Mouse (Mus musculus): ENCODE measurements at regions not wholly inside any gene's neighbourhood (a gene's known extent, or its start where the extent isn't known, plus 50 kb on each side); places are given as distances from the start of the nearest gene placed in this dataset.

DNA sequence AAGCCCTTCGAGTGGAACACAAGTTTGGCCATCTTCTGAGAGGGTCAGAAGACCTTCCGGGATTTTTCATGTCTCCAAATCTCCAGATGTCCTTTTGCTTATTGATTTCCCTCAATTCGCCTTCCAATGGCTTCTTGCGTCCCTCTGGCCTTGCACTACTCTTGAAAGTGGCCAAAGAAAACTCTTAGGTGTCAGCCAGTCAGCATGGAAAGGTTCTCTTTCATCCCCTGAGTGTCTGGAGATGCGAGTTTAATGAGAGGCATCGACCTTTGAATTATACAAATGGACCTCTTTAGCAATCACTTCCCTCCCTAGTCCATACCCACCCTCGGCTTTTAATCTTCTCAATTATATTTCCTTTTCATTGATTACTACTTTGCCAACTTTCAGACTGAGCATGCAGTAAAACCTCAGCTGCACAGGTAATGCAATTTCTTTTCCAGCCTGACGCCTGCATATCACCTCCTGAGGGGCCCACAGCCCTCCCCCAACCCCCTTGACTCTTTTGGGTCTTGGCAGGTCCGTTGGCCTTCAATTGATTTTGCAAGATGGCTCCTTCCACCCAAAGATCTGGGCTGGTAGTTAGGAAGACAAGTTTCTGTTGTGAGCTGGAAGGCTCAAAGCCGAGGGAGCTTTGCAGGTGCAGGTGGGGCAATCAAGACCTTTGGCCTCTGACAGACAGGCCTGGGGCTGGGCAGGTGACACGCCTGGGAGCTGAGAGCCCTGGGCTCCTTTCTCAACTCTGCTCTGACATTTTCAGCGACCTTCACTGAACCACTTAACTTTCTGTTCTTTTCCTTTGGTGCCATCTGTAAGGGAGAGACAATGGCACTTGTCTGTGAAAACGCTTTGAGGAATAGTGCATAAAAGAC lies 461.8 kb downstream of the Ccdc171 start:
- DNase-seq (ENCODE audit: low read depth, low spot score) = no peak

DNA sequence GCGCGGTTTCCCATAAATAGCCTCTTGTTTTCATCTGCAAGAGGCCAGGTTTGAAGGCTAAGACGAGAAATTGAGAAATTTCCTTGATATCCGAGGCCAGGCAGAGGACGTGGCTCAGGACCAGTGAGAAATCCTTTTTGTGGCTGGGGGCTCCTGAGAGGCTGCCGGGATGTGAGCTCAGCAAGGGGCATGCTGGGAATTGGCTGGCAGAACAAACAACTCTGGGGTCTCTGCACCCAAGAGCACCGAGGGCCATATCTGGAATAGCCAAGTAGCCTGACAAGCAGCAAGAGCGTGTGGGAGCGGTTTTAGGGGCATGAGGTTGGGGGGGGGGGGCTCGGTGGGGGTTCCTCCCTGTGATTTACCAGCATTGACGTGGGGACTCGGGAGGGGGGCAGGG lies 462.5 kb downstream of the Ccdc171 start:
- no peak for DNase-seq (ENCODE audit: low read depth, low spot score)

DNA sequence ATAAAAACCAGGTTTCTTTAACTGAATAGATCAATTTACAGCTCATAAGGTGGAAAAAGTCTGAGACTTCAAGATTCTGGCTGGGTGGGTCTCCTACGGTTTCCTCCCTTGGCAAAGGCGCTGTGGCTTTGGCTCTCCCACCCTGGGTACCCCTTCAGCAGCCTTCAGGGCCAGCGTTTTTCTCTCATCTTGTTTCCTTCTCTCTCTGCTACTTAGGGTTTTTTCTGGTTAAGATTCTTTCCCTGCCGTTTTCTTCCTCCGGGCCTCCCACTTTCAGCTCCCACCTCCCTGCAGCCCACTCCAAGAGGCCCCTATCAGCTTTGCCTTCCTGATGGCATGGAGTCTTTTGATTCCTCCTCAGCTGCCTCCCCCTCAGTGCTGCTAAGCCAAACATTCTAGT lies 463.0 kb downstream of the Ccdc171 start:
- no peak for DNase-seq (ENCODE audit: low read depth, low spot score)

DNA sequence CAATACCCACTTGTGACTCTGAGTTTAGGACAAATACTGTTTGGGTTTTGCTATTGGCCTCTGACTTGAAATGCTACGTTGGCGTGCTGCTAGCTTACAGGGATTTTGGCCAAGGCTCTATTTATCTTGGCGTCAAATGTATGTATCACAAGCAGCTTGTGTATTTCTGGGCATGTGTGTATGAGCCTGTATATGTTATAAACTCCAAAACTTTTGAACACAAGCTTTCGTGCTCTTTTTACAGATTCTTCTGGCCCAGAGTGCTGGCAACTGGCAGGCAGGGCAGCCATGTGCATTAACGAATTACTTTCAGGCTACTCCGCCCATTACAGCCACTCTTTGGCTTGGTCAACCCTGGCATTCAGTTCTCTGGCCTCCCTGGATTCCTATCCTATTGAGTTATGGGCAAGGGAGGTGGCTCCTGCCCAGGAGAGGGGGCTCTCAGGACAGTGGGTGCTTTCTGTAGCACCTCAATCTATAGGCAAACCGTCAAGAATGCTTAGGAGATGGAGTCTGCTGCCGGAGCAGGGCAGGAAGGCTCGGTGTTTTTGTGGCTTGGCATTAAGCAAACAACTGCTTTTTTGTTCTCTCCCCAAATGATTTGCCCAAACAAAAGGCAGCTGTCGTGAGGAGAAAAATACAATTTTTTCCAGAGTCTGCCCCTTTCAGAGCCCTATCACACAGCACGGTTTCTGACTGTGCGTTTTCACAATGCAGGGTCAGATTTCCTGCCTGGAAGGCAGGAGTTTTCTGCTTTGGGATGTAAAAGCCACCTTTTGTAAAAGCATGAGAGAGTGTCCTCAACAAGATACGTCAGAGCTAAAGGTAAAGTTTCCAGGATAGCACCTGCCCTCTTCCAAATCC lies 465.0 kb downstream of the Ccdc171 start:
- no peak for DNase-seq (ENCODE audit: low read depth, low spot score)

DNA sequence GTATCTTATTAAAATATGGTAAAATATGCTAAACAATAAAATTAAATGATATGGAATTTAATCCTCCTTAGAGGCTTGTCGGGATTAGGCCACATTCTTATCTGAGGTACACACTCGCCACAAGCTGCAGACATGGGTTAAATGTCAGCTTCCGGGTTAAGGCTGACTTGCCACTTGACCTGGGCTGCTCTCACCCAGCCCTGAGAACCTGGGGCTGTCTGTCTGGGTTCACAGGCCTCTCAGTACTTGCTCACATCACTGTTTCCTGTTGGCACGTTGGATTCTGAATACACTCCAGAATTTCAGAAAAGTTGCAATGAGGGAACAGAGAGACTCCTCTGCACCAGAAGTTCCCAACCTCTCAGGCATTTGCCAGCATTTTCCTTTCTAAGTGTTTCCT lies 465.9 kb downstream of the Ccdc171 start:
- DNase-seq (ENCODE audit: low read depth, low spot score) = no peak

DNA sequence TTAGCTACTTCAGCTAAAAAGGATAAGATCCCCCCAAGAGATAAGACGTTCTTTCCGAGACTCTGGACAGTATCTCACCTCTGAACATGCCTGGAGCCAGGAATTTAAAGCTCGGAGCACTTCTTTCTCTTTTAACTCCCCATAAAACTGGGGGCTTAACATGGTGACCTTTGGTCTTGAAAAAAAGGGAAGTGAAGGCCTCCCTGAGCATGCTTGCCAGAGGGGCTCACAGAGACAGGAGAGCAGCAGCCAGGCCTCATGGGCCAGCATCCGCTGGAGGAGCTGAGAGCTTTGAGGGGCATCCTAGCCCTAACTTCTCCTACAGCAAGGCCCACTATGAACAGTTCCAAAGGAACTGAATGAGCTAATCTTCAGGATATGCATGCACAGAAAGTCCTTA lies 471.7 kb downstream of the Ccdc171 start:
- no peak for DNase-seq (ENCODE audit: low read depth, low spot score)

DNA sequence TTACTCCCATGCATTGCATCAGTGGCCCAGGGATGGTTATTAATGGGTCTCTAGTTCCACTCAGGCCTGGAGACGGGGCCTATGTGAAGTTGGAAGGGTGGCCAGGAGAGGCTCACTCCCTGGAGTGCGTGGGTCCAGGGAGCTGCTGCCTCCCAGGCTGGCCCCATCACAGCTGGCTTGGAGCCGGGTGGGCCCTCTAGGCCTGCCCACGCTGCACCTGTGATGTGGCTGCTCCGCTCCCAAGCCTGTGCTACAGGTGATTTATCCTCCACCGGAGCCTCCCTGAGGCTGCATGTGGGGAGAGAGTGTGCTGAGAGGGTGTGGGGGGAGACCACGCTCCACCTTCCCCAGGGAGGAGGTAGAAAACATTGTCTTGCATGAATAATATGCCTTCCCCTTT lies 476.3 kb downstream of the Ccdc171 start:
- DNase-seq (ENCODE audit: low read depth, low spot score) = no peak

DNA sequence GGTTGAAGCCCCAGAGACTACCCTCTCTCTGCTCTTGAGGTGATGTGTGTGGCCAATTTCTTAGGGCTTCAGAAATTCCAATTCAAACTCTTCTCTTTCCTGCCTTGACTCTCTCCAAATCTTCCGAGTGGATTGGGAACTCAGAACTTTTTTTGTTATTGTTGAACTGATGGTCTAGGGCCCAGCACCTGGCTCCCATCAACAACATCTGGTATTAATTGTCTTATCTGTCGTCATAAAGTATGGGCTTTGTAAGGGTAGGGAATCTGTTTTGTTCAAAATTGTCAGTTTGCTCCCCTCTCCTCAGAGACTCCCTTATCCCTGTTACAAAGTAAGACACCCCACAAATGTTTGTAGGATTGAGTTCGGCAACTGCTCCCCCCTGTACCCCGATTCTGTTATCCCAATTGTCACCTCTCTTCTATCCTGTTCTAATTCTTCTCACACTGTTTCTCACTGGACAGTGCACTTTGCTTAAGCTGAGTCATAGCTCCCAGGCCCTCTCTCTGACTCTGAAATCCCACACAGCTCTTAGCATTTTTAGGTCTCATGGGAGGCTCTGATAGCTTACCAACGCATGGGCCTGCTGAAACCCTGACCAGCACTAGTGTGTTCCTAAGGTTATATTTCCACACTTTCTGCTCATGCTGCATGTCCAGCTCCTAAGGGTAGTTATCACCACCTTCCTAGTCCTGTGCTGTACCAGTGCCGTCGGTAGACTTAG lies 478.9 kb downstream of the Ccdc171 start:
- DNase-seq (ENCODE audit: low read depth, low spot score) = no peak

DNA sequence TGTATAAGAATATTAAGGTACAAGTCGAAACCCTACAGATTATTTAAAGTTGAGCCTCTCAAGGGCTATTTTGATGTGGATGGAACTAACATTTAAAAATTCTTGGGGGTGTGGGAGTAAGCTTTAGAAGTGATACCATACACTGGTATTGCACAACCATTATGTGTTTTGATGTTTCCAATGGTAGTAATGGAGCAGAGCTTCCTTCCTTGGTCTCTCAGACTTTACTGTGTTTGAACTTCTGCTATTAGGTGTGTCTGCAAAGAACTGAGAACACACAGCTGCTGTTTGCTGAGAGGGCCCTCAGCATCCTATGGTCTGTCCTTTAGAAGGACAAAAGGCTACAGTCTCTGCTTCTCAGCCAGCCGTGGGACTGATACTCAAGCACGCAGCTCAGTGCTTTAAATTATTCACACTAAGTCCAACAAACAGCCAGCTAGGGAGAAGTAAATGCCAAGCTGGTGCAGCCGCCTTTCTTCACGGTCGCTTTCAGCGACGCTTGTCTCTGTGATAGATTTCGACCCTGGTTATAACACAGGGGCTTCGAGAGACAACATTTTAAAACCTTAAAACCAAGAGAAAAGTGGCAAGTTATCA lies 479.5 kb downstream of the Ccdc171 start:
- DNase-seq (ENCODE audit: low read depth, low spot score) = no peak

DNA sequence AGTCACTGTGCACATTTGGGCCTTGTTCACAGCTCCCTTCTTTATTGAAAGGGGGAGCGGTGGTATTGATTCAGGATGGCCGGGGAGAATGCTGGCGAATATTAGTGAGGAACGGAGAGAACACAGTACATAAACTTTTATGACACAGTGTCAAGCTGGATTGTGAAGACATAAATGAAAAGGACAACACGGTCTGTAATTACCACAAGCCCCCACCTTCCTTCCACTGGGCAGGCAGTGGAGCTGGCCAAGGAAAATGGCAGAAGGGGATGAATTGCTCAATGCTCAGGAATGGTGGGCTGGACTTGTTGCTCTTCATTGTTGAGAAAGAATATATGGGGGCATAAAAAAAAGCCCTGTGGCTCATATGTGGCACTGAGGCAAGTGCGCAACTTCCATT lies 486.6 kb downstream of the Ccdc171 start:
- no peak for DNase-seq (ENCODE audit: low read depth, low spot score)

DNA sequence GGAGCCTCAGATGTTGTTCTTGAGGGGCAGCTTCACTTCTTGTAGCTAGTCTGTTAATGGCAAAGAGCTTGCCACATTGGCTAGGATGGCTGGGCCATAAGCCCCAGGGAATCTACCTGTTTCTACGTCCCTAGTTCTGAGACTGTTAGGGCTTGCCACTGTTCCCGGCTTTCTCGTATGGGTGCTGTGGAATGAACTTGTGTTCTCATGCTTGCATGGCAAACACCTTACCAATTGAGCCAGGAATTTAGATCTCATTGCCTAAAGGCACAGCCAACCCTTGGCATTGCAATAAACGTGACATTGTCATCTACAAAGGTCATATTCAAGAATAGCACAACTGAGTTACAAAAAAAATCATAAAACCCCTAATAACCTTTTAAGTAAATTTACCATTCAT lies 489.8 kb downstream of the Ccdc171 start:
- DNase-seq (ENCODE audit: low read depth, low spot score) = no peak

DNA sequence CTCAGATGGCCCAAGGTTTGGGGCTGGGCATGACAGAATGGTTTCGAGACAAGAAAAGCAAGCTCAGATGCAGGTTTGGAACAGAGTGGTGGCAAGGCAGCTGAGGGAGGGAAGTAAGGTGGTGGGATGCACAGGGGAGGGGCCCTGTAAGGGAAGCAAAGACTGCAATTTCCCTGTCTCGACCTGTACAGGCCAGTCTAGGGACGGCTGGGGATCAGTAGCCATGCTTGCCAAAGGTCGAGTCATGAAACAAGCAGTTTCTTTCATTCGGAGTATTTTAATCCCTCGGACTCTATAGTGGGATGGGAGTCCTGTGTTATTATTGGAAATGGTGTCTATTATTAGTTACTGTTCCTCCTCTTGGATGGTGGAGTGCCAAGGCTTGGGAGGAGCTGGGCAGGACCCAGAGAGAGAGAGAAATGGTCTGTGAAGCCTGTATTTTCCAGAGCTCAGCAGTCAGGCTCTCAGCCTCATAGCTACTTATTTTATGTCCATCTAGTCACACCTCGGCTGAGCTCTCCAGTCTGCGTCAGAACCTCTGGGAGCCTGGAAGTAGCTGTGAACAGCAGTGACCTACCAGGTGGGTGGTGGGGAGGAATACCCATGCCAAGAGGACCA lies 490.3 kb downstream of the Ccdc171 start:
- no peak for DNase-seq (ENCODE audit: low read depth, low spot score)

DNA sequence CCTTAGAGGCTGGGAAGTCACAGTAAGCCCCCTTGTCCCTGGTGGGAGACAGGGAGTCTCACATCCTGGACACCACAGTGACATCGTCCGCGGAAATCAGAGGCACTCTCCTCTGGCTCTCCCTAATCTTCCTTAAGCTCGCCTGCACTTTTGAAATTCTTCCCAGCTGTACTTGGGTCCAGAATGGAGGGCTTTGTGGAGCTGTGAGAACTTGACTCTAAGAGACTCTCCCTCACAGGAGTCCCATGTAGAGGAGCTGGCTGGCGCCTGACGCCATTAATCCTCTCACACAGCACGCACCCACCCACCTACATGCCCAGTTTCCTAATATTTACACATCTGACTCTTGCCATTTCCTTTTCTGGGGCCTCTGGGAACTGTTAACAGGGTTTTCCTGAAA lies 492.8 kb downstream of the Ccdc171 start:
- DNase-seq (ENCODE audit: low read depth, low spot score) = no peak

DNA sequence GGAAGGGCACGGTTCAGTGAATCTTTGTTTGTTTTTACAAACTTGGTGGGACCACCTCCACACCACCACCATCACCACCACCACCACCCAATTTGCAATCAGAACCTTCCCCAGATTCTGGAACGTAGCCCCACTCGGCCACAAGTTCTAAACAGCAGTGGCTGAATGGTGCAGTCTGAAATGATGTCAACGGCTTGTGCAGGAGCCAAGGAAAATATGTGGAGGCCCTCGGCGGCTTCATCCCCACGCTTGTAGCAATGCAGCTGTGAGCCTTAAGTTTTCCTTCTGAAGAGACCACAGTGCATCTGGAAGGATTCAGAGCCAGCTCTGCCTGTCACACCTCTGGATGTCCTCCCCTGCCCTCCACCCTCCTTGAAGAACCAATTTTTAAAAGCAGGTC lies 493.4 kb downstream of the Ccdc171 start:
- DNase-seq (ENCODE audit: low read depth, low spot score) = no peak

DNA sequence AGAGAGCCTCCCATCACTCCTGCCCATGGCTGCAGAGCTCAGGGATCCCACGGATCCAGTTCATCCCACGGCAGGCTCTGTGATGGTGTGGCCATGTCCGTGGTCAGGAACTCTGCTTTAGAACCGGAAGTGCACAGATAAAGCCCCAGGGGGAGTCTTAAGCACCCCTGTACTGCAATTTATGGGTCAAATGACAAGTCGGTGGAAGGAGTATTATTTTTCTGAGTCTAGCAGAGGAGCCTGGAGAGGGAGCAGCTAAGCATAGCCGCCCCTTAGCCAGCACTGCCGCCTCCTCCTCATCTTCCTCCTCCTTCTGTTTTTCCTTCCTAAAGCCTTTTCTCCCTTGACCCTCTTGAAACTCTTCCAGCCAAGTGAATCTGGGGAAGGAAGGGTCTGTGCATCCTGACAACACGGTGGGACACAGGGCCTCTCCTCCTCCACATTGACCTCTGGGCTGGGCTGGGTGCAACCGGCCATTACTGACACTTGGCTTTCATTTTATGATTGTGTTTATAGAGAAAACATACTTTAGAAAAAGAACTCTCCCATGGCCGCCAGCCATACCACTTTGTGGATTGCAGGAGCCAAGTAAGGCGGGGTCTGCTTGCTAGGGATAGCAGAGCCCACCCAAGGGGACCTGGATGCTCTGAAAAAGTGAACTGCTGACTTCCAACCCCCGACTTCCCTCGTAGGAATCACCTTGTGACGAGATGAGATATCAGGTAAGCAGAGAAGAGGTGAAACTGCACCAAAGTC lies 494.3 kb downstream of the Ccdc171 start:
- no peak for DNase-seq (ENCODE audit: low read depth, low spot score)

DNA sequence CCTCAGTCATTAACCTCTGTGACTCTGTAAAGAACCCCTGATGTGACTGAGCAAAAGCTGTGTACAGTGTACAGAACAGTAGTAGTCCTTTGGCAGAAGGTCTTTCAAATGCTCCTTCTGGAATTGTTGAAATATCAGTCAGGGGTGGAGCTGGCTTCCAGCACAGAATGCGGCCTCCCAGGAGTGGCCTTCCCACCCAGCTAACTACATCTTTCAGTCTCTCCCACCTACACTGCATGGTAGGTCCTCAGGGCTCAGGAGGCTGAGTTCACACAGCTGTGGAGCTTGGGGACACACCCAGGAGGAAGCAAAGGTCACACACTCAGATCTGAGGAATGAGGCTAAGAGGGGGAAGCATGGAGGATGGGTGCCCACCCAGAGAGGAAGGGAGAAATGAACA lies 495.3 kb downstream of the Ccdc171 start:
- no peak for DNase-seq (ENCODE audit: low read depth, low spot score)

DNA sequence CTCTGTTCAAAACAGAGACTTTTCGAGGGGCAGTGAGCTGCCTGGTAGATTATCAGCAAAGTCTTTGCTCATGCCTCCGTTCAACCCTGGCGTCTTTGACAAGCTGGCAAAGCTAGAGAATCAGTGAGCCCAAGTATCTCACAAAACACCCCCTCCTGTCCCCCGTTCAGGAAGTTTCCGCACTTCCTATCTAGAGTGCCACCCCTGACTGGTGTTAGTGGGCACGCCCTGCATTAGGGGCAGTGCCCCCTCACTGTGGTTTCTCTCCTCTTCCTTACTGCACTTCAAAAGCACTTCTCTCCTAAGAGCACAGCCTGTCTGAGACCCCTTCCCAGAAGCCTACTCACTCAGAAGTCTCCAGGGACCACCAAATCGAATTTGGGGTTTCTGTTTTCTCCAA lies 497.0 kb downstream of the Ccdc171 start:
- no peak for DNase-seq (ENCODE audit: low read depth, low spot score)

DNA sequence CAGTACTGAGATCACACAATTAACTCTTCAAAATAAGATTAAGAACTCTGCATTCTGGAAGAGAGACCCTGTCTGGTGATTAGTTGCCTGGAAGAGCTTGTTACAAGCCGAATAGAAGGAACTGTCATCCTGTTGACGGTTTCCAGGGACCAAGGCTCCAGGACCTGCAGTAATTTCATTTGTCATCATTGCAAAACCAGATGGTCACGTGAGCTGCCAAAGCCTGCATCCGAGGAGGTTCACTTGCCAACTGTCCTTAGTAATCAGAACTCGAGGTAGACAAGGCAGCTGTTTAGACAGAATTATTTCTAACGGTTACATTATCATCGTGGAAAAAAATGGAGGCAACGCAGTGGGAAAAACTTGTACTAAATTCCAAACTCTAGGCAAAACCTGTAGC lies 500.8 kb downstream of the Ccdc171 start:
- no peak for DNase-seq (ENCODE audit: low read depth, low spot score)

DNA sequence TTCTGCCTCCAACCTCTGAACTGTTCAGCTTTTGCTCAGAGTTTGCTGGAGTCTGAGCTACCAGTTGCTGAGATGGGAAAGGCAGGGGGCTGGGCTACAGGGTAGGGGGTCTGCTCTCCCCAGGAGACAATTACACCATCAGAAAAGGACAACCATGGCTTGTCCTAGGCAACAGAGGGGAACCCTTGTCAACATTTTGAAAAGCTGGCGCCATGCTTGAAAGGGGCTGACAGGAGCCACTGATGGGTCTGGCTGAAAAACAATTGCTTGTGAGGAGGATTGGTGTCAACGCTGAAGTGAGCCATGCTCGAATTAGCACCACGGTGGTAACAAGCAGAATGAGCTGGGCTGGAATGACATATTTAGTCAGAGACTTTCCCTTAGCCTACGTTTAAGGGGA lies 502.8 kb downstream of the Ccdc171 start:
- no peak for DNase-seq (ENCODE audit: low read depth, low spot score)

DNA sequence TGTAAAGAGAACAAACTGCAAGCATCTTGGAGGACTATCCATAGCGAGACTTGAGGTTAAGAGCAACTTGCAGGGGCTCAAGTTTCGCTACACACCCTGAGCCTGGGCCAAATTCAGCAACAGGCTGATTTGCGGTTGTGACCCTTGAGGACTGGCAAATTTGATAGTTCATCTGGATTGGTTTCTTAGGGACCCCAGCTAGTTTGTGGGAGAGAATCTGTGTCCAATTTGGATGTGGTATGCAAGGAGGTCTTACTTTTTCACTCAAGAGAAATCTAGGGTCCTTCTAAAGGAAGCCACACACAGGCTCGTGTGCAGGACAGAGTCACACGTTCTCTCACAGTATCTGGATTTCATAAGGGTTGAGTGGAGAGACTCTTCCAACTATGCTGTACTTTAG lies 505.6 kb downstream of the Ccdc171 start:
- DNase-seq (ENCODE audit: low read depth, low spot score) = no peak

DNA sequence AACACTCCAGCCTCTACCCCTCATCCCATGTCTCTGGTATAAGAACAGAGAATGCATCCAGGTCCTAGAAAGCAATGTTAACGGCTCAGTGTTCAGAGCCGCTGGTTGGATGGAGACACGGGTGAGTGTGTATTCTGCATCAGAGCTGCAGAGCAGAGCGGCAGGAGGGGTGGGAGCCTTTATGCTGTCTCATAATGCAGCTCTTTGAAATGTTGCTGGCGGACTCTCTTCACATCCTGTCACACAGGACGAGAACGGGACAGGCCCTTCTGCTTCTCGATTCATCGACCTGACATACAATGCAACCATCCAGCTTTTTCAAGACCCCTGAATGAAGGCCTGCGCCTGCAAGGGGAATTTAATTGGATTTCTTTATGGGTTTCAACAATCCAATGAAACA lies 507.2 kb downstream of the Ccdc171 start:
- DNase-seq (ENCODE audit: low read depth, low spot score) = no peak
